Mouse (Mus musculus) lung, postnatal 0 days (tissue): ENCODE data around the gene Clstn1. TPM values are rescaled to one million over a fixed set of nuclear protein-coding genes. Genes with fewer than 3 reads are reported as not detected.
A peak's percentile ranks its signal among the peaks of the same experiment; 100 is the strongest.

Experiments
- ATAC-seq: fragments of 200-750 bp; cut with Nextera tagmentation; 2 replicates; pipeline ENCODE4 v1.8.0; 2017; ENCODE audit warnings: moderate library complexity
- DNase-seq: peaks from one replicate; pipeline ENCODE4 v3.0.0-alpha.2; 2016; ENCODE audit warnings: low spot score
- H3K27ac ChIP-seq: fragments of 300-500 bp; sonication (generic); 2 replicates; pipeline ENCODE4 v1.5.1; 2014; ENCODE audit warnings: antibody characterized with exemption, mild to moderate bottlenecking, low read length, mixed read lengths
- H3K27me3 ChIP-seq: fragments of 300-500 bp; sonication (generic); replicated peaks from 2 replicates; pipeline ENCODE4 v1.6.1; 2014; ENCODE audit warnings: low read length, mixed read lengths; ENCODE audit not compliant: insufficient read depth
- H3K36me3 ChIP-seq: fragments of 300-500 bp; sonication (generic); 2 replicates; pipeline ENCODE4 v1.6.1; 2014; ENCODE audit warnings: low read length, mixed read lengths; ENCODE audit not compliant: insufficient read depth
- H3K4me1 ChIP-seq: fragments of 300-500 bp; sonication (generic); 2 replicates; pipeline ENCODE4 v1.6.1; 2014; ENCODE audit warnings: antibody characterized with exemption, low read depth, low read length, mixed read lengths; ENCODE audit not compliant: insufficient read depth
- H3K4me2 ChIP-seq: fragments of 300-500 bp; sonication (generic); replicated peaks from 2 replicates; pipeline ENCODE4 v1.6.1; 2014; ENCODE audit warnings: low read depth, mild to moderate bottlenecking, low read length, moderate library complexity, mixed read lengths
- H3K4me3 ChIP-seq: fragments of 300-500 bp; sonication (generic); 2 replicates; pipeline ENCODE4 v1.5.1; 2014; ENCODE audit warnings: low read depth, low read length
- H3K9ac ChIP-seq: fragments of 300-500 bp; sonication (generic); replicated peaks from 2 replicates; pipeline ENCODE4 v1.6.1; 2014; ENCODE audit warnings: low read depth, mild to moderate bottlenecking
- H3K9me3 ChIP-seq: fragments of 300-500 bp; sonication (generic); 2 replicates; pipeline ENCODE4 v1.6.1; 2016; ENCODE audit warnings: low read length, mixed read lengths
- CTCF ChIP-seq: IDR thresholded peaks from 2 replicates; pipeline ENCODE4 v1.5.1; 2016; ENCODE audit warnings: antibody characterized with exemption, mild to moderate bottlenecking
- EP300 ChIP-seq: IDR thresholded peaks from 2 replicates; pipeline ENCODE4 v1.6.1; 2016; ENCODE audit warnings: antibody characterized with exemption, mild to moderate bottlenecking, control low read depth
- WGBS: fragments of 180-500 bp; shearing (Covaris S2); extraction: QIAGEN DNeasy Blood & Tissue Kit; methylation state at CpG from one replicate; pipeline ENCODE4 v1.1.7; 2014; 5-methylcytosine and 5-hydroxymethylcytosine counted together
- polyA plus RNA-seq: library from polyadenylated mRNA; unstranded; fragments of >200 nt; fragmentation: Nextera tagmentation; extraction: Ambion mirVana; gene quantifications from 2 replicates; pipeline ENCODE4 v1.2.1, GENCODE M21; 2015

The Clstn1 gene
- polyA plus RNA-seq, 1 experiment from 2014 or later, result 43.6 TPM

DNA sequence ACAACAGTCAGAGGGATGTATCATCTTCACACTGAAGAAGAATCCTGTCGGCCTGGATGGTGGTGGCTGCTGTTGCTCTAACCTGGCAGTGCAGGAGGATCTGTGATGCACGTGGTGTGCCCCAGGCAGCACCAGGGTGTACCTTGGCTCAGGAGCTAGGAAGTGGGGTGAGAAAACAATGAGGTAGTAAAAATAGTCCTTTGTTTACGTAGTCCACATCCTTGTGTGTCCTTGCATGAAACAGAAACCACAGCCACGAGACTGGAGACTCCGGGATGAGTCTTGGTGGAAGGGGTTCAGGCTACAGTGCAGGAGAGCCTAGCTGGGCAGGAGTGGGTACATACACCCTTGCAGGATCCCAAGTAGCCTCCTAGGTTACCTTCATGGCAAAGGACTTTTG, 15.1 kb upstream of the Clstn1 start:
- Histone ChIP-seq H3K4me2 (peak overlapping the region; percentile 42), H3K9ac (no peak overlapping the region), H3K27ac (peak overlapping the region; percentile 94), H3K4me1 (peaks cover 19% of the 10 kb centered on the region; the same call in 1 of the 2 replicates), H3K27me3 (no peaks in the 10 kb centered on the region), H3K4me3 (no peak overlapping the region), H3K9me3 (no peaks in the 10 kb centered on the region), H3K36me3 (no peaks in the 10 kb centered on the region)
- ATAC-seq, result peak; percentile 47
- DNase-seq, result peak; percentile 74
- TF ChIP-seq CTCF (no peak), EP300 (0 out of 2 replicates have a peak, but pooled peaks have one; percentile 17)
- WGBS, result 30% methylated on average over 5 of the region's 5 CpGs

DNA sequence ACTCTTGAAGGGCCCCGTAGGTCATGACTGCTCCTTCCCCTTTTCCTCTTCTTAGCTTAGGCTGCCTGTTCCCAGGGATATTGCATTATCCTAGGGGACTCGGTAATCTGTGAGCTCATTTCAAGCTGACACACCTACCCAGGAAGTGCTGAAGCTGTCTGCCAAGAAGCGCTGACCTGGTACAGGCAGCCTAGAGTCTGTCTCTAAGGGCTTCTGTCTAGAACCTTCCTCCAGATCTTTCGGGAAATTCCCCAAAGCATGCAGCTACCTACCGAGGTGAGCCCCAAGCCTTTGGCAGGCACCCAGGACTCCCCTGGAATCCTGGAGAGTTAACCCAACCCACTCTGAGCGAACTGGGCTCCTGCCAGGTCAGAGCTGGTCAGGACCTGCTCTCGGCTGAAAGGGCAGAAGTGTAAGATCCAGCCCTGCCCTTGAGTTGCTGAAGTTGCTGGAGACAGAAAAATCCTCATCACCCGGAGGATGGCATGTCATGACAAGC, 14.6 kb upstream of the Clstn1 start:
- TF ChIP-seq CTCF, result no peak
- TF ChIP-seq EP300, result 0 out of 2 replicates have a peak, but pooled peaks have one; percentile 28
- Histone ChIP-seq H3K27me3 (no peaks in the 10 kb centered on the region), H3K4me1 (peaks cover 19% of the 10 kb centered on the region; the same call in 1 of the 2 replicates), H3K9me3 (no peaks in the 10 kb centered on the region), H3K9ac (no peak overlapping the region), H3K4me3 (no peak overlapping the region), H3K4me2 (peak overlapping the region; percentile 42), H3K36me3 (no peaks in the 10 kb centered on the region), H3K27ac (peak overlapping the region; percentile 94)
- ATAC-seq (peak; percentile 76), DNase-seq (peak; percentile 86)
- WGBS, result 26% methylated on average over 8 of the region's 8 CpGs

DNA sequence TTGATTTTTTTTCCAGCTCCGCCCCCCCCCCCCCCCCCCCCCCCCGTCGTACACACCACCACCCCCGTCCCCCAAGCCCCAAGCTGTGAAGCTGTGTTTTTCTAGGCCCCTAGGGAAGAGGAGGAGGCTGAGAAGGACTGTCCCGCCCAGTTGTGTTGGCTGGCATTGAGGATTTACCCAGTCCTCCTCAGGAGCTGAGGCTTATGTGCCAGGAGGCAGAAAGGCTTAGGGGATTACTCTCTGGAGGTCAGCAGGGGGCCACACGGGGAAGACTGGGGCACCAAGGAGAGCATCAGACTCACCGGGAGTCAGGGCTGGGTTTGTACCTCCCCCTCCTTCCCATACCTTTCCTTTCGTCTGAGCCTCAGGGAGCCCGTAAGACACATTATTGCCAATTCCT, 13.8 kb upstream of the Clstn1 start:
- Histone ChIP-seq H3K4me2 (no peak overlapping the region), H3K27ac (peak overlapping the region; percentile 94), H3K27me3 (no peaks in the 10 kb centered on the region), H3K36me3 (no peaks in the 10 kb centered on the region), H3K4me3 (no peak overlapping the region), H3K9me3 (no peaks in the 10 kb centered on the region), H3K4me1 (peaks cover 19% of the 10 kb centered on the region; the same call in 1 of the 2 replicates), H3K9ac (no peak overlapping the region)
- WGBS, result 22% methylated on average over 4 of the region's 9 CpGs
- no peak for TF ChIP-seq EP300
- no peak for TF ChIP-seq CTCF
- DNase-seq, result no peak
- peak; percentile 17 for ATAC-seq

DNA sequence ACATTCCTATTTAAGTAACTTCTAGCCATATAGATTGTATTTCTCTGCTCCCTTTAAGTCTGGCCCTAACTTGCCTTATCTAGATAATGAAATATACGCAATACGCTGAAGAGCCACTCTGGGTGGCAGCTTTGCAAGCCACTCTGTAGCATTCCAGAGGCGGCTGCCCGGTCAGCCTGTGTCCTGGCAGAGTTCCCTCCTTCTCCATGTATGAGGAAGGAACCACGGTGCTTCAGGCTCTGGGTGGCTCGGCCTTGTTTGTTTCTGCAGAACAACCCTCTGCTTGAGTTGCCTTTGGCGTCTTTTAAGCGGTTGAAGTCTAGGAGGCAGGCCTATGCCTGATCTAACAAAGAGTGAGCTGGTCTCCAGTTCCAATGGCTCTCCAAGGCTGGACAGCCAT, 13.4 kb upstream of the Clstn1 start:
- Histone ChIP-seq H3K9ac (no peak overlapping the region), H3K4me2 (no peak overlapping the region), H3K9me3 (no peaks in the 10 kb centered on the region), H3K27me3 (no peaks in the 10 kb centered on the region), H3K36me3 (no peaks in the 10 kb centered on the region), H3K4me3 (no peak overlapping the region), H3K27ac (peak overlapping the region; percentile 94), H3K4me1 (peaks cover 19% of the 10 kb centered on the region; the same call in 1 of the 2 replicates)
- ATAC-seq, result peak; percentile 85
- WGBS, result 26% methylated on average over 8 of the region's 8 CpGs
- TF ChIP-seq CTCF (no peak), EP300 (peak; percentile 86)
- peak; percentile 95 for DNase-seq

DNA sequence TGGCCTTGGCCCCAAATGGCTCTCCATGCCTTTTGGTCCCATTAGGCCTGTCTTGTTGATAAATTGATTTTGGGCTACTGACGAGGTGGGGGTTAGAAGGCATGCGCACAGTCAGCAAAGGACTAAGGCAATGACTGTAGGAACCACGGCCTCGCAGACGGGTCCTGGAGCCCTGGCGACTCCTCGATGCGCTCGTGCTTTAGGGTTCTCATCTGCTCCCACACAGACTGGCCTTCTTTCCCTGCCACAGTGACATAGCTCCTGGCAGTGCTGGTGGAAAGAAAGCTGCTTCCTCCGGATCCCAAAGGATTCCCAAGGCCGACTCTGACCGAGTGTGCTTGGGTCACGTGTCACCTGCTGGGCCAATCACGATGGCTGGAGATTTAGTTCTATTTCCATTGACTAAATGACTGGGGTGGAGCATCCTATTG, 11.9 kb upstream of the Clstn1 start:
- ATAC-seq, result no peak
- Histone ChIP-seq H3K36me3 (no peaks in the 10 kb centered on the region), H3K9ac (no peak overlapping the region), H3K27ac (no peak overlapping the region), H3K4me1 (peaks cover 19% of the 10 kb centered on the region; the same call in 1 of the 2 replicates), H3K4me3 (no peak overlapping the region), H3K4me2 (no peak overlapping the region), H3K9me3 (no peaks in the 10 kb centered on the region), H3K27me3 (no peaks in the 10 kb centered on the region)
- 70% methylated on average over 14 of the region's 14 CpGs for WGBS
- TF ChIP-seq CTCF (no peak), EP300 (no peak)
- no peak for DNase-seq

DNA sequence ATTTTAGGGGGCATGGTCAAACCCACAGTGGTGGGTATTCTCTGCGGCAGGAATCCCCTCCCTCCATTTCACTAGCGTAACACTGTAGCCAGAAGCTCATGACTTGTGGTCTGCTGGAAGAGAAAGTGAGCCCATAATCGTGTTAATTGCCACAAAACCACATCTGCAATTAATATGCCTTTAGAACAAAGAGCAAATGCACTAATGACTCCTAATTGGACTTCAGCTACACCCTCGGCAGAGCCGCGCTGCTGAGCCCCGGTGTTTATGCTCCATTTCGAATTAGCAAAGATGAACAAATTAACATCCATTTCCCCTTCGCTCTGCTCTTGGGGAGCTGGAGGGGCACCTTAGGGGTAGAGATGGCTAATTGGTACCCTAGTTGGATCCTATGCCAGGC, 10.2 kb upstream of the Clstn1 start:
- no peak overlapping the region for H3K27ac ChIP-seq
- no peaks in the 10 kb centered on the region for H3K36me3 ChIP-seq
- H3K9ac ChIP-seq, result no peak overlapping the region
- no peak overlapping the region for H3K4me3 ChIP-seq
- ATAC-seq (no peak), DNase-seq (no peak)
- H3K4me1 ChIP-seq, result peaks cover 13% of the 10 kb centered on the region; the same call in 1 of the 2 replicates
- TF ChIP-seq EP300 (no peak), CTCF (no peak)
- no peaks in the 10 kb centered on the region for H3K9me3 ChIP-seq
- no peaks in the 10 kb centered on the region for H3K27me3 ChIP-seq
- H3K4me2 ChIP-seq, result no peak overlapping the region
- whole genome bisulfite sequencing, result 83% methylated on average over 9 of the region's 9 CpGs
